Mouse (Mus musculus): ENCODE results near the gene Ildr2. TPM values are rescaled to one million over a fixed set of nuclear protein-coding genes. Genes with fewer than 3 reads are reported as not detected.

Ildr2 gene
- polyA plus RNA-seq, 1 experiment: 0.18 TPM

DNA sequence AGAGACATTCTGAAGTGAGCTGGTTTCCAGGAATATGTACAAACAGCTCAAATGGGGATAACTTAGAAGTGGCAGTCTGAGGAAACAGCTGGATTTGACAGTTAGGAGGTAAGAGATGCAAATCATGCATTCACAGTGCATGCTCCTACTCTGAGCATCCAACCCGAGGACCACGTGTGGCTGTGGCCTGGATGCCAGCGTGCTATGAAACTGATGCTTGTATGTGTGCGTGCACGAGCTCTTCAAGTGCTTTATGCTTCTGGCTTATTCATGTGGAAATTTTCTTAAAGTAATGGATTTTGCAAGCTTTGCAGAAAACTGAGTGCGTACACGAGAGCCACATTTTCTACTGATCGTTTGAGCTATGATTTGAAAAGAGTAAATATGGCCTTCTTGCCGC, 32.3 kb downstream of the Ildr2 start:
- TF ChIP-seq CTCF (IDR thresholded peaks at IDR 0.05; ENCODE audit: low read depth, low read length) (no peak), POLR2A (IDR thresholded peaks at IDR 0.05; ENCODE audit: insufficient read depth, low read length) (no peak), EP300 (IDR thresholded peaks at IDR 0.05; ENCODE audit: insufficient read depth, low read depth, low read length) (no peak)
- H3K36me3 ChIP-seq (ENCODE audit: control insufficient read depth, insufficient read depth, low read length, poor library complexity, severe bottlenecking): no peaks in the 10 kb centered on the region
- peaks cover 2% of the 10 kb centered on the region for H3K4me1 ChIP-seq (ENCODE audit: control insufficient read depth, insufficient read depth, low read length)
- no peak overlapping the region for H3K27ac ChIP-seq (ENCODE audit: insufficient read depth, low read length)
- no peaks in the 10 kb centered on the region for H3K9me3 ChIP-seq (replicated peaks; ENCODE audit: control insufficient read depth, insufficient read depth, low read length, poor library complexity, severe bottlenecking)
- H3K4me3 ChIP-seq (ENCODE audit: low read depth, low read length): no peak overlapping the region
- H3K27me3 ChIP-seq (ENCODE audit: control insufficient read depth, insufficient read depth, low read length, poor library complexity, severe bottlenecking): no peaks in the 10 kb centered on the region; the same call in 1 of the 2 replicates
- no peak overlapping the region for H3K9ac ChIP-seq (ENCODE audit: low read depth, poor library complexity, severe bottlenecking)

DNA sequence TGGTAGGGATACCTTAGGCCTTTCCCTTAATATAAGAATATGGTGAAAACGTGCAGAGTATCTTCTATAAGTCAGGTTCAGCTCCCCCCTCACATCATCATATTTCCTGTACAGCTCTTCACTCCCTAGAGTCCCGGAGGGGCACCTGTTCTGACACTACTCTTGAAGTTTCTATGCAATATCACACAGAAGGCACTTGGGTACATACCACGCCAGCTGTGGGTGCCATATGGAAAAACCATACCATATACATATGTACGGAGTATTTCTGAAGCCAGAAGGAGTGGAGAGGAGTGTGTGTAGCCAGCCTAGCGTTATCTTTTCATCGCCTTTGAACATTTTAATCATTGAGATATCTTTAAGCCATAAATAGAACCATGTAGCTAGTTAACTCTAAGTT, 36.6 kb downstream of the Ildr2 start:
- Histone ChIP-seq H3K4me3 (ENCODE audit: low read depth, low read length) (no peak overlapping the region), H3K9ac (ENCODE audit: low read depth, poor library complexity, severe bottlenecking) (no peak overlapping the region), H3K9me3 (replicated peaks; ENCODE audit: control insufficient read depth, insufficient read depth, low read length, poor library complexity, severe bottlenecking) (no peaks in the 10 kb centered on the region), H3K36me3 (ENCODE audit: control insufficient read depth, insufficient read depth, low read length, poor library complexity, severe bottlenecking) (no peaks in the 10 kb centered on the region), H3K27ac (ENCODE audit: insufficient read depth, low read length) (no peak overlapping the region), H3K27me3 (ENCODE audit: control insufficient read depth, insufficient read depth, low read length, poor library complexity, severe bottlenecking) (no peaks in the 10 kb centered on the region), H3K4me1 (ENCODE audit: control insufficient read depth, insufficient read depth, low read length) (no peaks in the 10 kb centered on the region)
- TF ChIP-seq EP300 (IDR thresholded peaks at IDR 0.05; ENCODE audit: insufficient read depth, low read depth, low read length) (no peak), POLR2A (IDR thresholded peaks at IDR 0.05; ENCODE audit: insufficient read depth, low read length) (no peak), CTCF (IDR thresholded peaks at IDR 0.05; ENCODE audit: low read depth, low read length) (no peak)

- no peaks in the 10 kb centered on the region for H3K27me3 ChIP-seq (ENCODE audit: control insufficient read depth, insufficient read depth, low read length, poor library complexity, severe bottlenecking)
- H3K4me1 ChIP-seq (ENCODE audit: control insufficient read depth, insufficient read depth, low read length): no peaks in the 10 kb centered on the region
- no peak for TF ChIP-seq POLR2A (IDR thresholded peaks at IDR 0.05; ENCODE audit: insufficient read depth, low read length)
- no peak for TF ChIP-seq EP300 (IDR thresholded peaks at IDR 0.05; ENCODE audit: insufficient read depth, low read depth, low read length)
- TF ChIP-seq CTCF (IDR thresholded peaks at IDR 0.05; ENCODE audit: low read depth, low read length): no peak
- no peaks in the 10 kb centered on the region for H3K36me3 ChIP-seq (ENCODE audit: control insufficient read depth, insufficient read depth, low read length, poor library complexity, severe bottlenecking)
- H3K4me3 ChIP-seq (ENCODE audit: low read depth, low read length): no peak overlapping the region
- no peak overlapping the region for H3K27ac ChIP-seq (ENCODE audit: insufficient read depth, low read length)
- H3K9me3 ChIP-seq (replicated peaks; ENCODE audit: control insufficient read depth, insufficient read depth, low read length, poor library complexity, severe bottlenecking): no peaks in the 10 kb centered on the region
- no peak overlapping the region for H3K9ac ChIP-seq (ENCODE audit: low read depth, poor library complexity, severe bottlenecking)
These were observed 39.1 kb downstream of the Ildr2 start for GRCm38 (mm10) chr1:166293086-166293485.

GRCm38 (mm10) chr1:166295548-166295947, 41.6 kb downstream of the Ildr2 start:
- Histone ChIP-seq H3K9me3 (replicated peaks; ENCODE audit: control insufficient read depth, insufficient read depth, low read length, poor library complexity, severe bottlenecking) (no peaks in the 10 kb centered on the region), H3K9ac (ENCODE audit: low read depth, poor library complexity, severe bottlenecking) (no peak overlapping the region), H3K27me3 (ENCODE audit: control insufficient read depth, insufficient read depth, low read length, poor library complexity, severe bottlenecking) (no peaks in the 10 kb centered on the region), H3K4me1 (ENCODE audit: control insufficient read depth, insufficient read depth, low read length) (no peaks in the 10 kb centered on the region), H3K36me3 (ENCODE audit: control insufficient read depth, insufficient read depth, low read length, poor library complexity, severe bottlenecking) (no peaks in the 10 kb centered on the region), H3K27ac (ENCODE audit: insufficient read depth, low read length) (no peak overlapping the region), H3K4me3 (ENCODE audit: low read depth, low read length) (no peak overlapping the region)
- TF ChIP-seq CTCF (IDR thresholded peaks at IDR 0.05; ENCODE audit: low read depth, low read length): no peak
- no peak for TF ChIP-seq POLR2A (IDR thresholded peaks at IDR 0.05; ENCODE audit: insufficient read depth, low read length)
- TF ChIP-seq EP300 (IDR thresholded peaks at IDR 0.05; ENCODE audit: insufficient read depth, low read depth, low read length): no peak

- Histone ChIP-seq H3K36me3 (ENCODE audit: control insufficient read depth, insufficient read depth, low read length, poor library complexity, severe bottlenecking) (no peaks in the 10 kb centered on the region), H3K9ac (ENCODE audit: low read depth, poor library complexity, severe bottlenecking) (no peak overlapping the region), H3K4me3 (ENCODE audit: low read depth, low read length) (no peak overlapping the region), H3K27ac (ENCODE audit: insufficient read depth, low read length) (no peak overlapping the region), H3K27me3 (ENCODE audit: control insufficient read depth, insufficient read depth, low read length, poor library complexity, severe bottlenecking) (no peaks in the 10 kb centered on the region), H3K4me1 (ENCODE audit: control insufficient read depth, insufficient read depth, low read length) (no peaks in the 10 kb centered on the region), H3K9me3 (replicated peaks; ENCODE audit: control insufficient read depth, insufficient read depth, low read length, poor library complexity, severe bottlenecking) (no peaks in the 10 kb centered on the region)
- no peak for TF ChIP-seq CTCF (IDR thresholded peaks at IDR 0.05; ENCODE audit: low read depth, low read length)
- no peak for TF ChIP-seq POLR2A (IDR thresholded peaks at IDR 0.05; ENCODE audit: insufficient read depth, low read length)
- no peak for TF ChIP-seq EP300 (IDR thresholded peaks at IDR 0.05; ENCODE audit: insufficient read depth, low read depth, low read length)
These were observed 42.4 kb downstream of the Ildr2 start for GRCm38 (mm10) chr1:166296371-166296770.

DNA sequence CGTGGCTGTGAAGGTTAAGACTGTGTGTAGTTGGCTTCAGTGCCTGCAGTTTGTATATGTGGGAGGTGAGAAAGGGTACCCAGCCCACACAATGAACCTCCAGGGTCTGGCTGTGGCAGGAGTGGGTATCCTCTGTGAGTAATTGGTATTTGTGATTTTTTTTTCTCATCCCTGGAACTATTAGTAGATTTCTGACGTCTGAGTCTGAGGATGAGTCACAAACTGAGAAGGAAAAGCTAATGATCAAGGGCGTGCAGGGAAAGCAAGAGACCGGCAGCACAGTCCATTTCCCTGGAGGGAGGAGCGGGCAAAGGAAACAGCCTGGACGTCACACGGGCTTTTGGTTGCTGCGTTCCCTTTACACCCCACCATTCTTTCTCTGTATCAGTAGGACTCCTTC, 43.0 kb downstream of the Ildr2 start:
- no peak overlapping the region for H3K4me3 ChIP-seq (ENCODE audit: low read depth, low read length)
- H3K36me3 ChIP-seq (ENCODE audit: control insufficient read depth, insufficient read depth, low read length, poor library complexity, severe bottlenecking): no peaks in the 10 kb centered on the region
- no peaks in the 10 kb centered on the region for H3K27me3 ChIP-seq (ENCODE audit: control insufficient read depth, insufficient read depth, low read length, poor library complexity, severe bottlenecking)
- no peaks in the 10 kb centered on the region for H3K9me3 ChIP-seq (replicated peaks; ENCODE audit: control insufficient read depth, insufficient read depth, low read length, poor library complexity, severe bottlenecking)
- TF ChIP-seq POLR2A (IDR thresholded peaks at IDR 0.05; ENCODE audit: insufficient read depth, low read length): no peak
- TF ChIP-seq EP300 (IDR thresholded peaks at IDR 0.05; ENCODE audit: insufficient read depth, low read depth, low read length): no peak
- TF ChIP-seq CTCF (IDR thresholded peaks at IDR 0.05; ENCODE audit: low read depth, low read length): no peak
- H3K9ac ChIP-seq (ENCODE audit: low read depth, poor library complexity, severe bottlenecking): no peak overlapping the region
- H3K27ac ChIP-seq (ENCODE audit: insufficient read depth, low read length): no peak overlapping the region
- no peaks in the 10 kb centered on the region for H3K4me1 ChIP-seq (ENCODE audit: control insufficient read depth, insufficient read depth, low read length)
